Mouse (Mus musculus): Measurements from ENCODE around the gene Otud3.
A peak's percentile ranks its signal among the peaks of the same experiment; 100 is the strongest.

DNA sequence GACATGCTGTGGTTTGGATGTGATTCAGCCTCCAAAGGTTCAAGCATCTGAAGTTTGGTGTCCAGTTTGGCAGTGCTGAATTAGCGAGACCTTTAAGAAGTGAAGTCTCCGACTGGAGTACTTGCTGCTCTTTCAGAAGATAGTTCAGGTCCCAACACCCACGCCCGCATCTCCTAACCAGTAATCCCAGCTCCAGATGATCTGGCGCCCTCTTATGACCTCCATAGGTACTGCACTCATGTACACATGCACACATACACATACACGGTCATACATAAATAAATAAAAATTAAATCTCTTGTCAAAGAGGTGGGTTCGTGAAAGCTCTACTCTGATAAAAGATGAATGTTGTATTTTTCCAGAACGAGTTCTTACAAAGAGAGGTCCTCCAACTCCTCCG lies 3.5 kb upstream of the Otud3 start:
- TF ChIP-seq POLR2A (IDR thresholded peaks at IDR 0.05; ENCODE audit: borderline replicate concordance, extremely low read depth, insufficient read depth, insufficient read length, poor library complexity, severe bottlenecking) (no peak), CTCF (IDR thresholded peaks at IDR 0.05; ENCODE audit: borderline replicate concordance, extremely low read depth, insufficient read depth, insufficient read length) (peak; percentile 37; the same call in 1 of the 2 replicates)

Data from brain, embryonic 14.5 days (tissue).